21 mouse cellular contexts compared by ENCODE assay signal in the genomic region with DNA sequence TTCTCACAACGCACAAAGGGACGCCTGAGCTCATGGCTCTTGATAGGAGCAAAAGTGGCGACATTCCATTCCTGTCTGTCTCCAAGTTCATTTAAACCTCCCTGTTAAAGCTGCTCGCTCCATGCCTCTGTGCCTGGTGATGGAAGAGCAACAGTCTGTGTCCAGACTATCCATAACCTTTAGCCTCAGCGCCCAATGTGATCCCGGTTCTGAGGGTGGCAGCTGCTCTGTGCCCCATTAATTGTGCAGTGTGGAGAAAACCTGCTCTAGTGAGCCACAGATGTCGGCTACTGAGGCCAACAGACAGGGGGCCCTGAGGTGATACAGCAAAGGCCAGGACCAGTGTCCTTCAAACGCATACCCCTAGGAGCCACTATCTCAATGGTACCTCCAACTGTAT. TPM values are rescaled to one million over a fixed set of nuclear protein-coding genes. Genes with fewer than 3 reads are reported as not detected.
DNase-seq lines count a peak whose midpoint lies in the region; ATAC-seq lines count a peak whose summit lies in the region.
"Had no signal": no experiment of that assay in that cellular context is flagged by ENCODE, and none has a peak within 500 bp of the region (broad histone marks: within the 10 kb centered on the region; RNA-seq: fewer than 3 reads in every experiment).

No protein-coding gene starts in this region.

- H3K4me1 ChIP-seq in heart, embryonic 11.5 days (ENCODE audit: control insufficient read depth, insufficient read depth, low read length): peaks cover 23% of the 10 kb centered on the region
- H3K4me1 ChIP-seq in hindbrain, embryonic 10.5 days (replicated peaks): peaks cover 15% of the 10 kb centered on the region; the same call in 1 of the 2 replicates
- H3K4me1 ChIP-seq in hindbrain, embryonic 12.5 days: peaks cover 5% of the 10 kb centered on the region; the same call in 1 of the 2 replicates
- H3K4me1 ChIP-seq in midbrain, embryonic 14.5 days (ENCODE audit: control insufficient read depth, insufficient read depth, low read length): no peaks in the 10 kb centered on the region
- no peaks in the 10 kb centered on the region for H3K4me1 ChIP-seq in midbrain, embryonic 15.5 days
- peaks cover 13% of the 10 kb centered on the region for H3K4me1 ChIP-seq in stomach, embryonic 16.5 days (ENCODE audit: control insufficient read depth, insufficient read depth, low read length)
- H3K4me1 ChIP-seq: embryonic facial prominence, embryonic 10.5 days; forebrain, embryonic 13.5 days had no signal

- peak overlapping the region; percentile 62 for H3K27ac ChIP-seq in heart, embryonic 11.5 days (ENCODE audit: low read depth, low read length)
- H3K27ac ChIP-seq in hindbrain, embryonic 10.5 days: 0 out of 2 replicates have a peak overlapping the region, but pooled peaks have one; percentile 12
- H3K27ac ChIP-seq in hindbrain, embryonic 12.5 days: no peak overlapping the region
- H3K27ac ChIP-seq in midbrain, embryonic 14.5 days (replicated peaks; ENCODE audit: low read depth, low read length): 0 out of 2 replicates have a peak overlapping the region, but pooled peaks have one; percentile 20
- no peak overlapping the region for H3K27ac ChIP-seq in midbrain, embryonic 15.5 days
- H3K27ac ChIP-seq in stomach, embryonic 16.5 days (ENCODE audit: low read length): peak overlapping the region; percentile 35; the same call in 1 of the 2 replicates
- H3K27ac ChIP-seq: embryonic facial prominence, embryonic 10.5 days; forebrain, embryonic 13.5 days; left cerebral cortex, adult 2 months; limb, embryonic 10.5 days; neural tube, embryonic 13.5 days had no signal

- no peak for ATAC-seq in heart, embryonic 11.5 days (replicated peaks; ENCODE audit: insufficient number of reproducible peaks, low FRiP score, low TSS enrichment)
- no peak for ATAC-seq in hindbrain, embryonic 12.5 days (ENCODE audit: low FRiP score)
- no peak for ATAC-seq in midbrain, embryonic 14.5 days (ENCODE audit: low FRiP score, low TSS enrichment)
- no peak for ATAC-seq in midbrain, embryonic 15.5 days (replicated peaks)
- ATAC-seq in stomach, embryonic 16.5 days (ENCODE audit: insufficient read depth, low FRiP score): no peak
- ATAC-seq: forebrain, embryonic 13.5 days; hindbrain, embryonic 16.5 days had no signal

- 35% methylated on average over 8 of the region's 8 CpGs for WGBS in heart, embryonic 11.5 days (ENCODE audit: insufficient replicate concordance)
- 79% methylated on average over 8 of the region's 8 CpGs for WGBS in hindbrain, embryonic 10.5 days
- WGBS in hindbrain, embryonic 12.5 days: 73% methylated on average over 8 of the region's 8 CpGs
- 78% methylated on average over 8 of the region's 8 CpGs for WGBS in midbrain, embryonic 14.5 days
- WGBS in midbrain, embryonic 15.5 days: 75% methylated on average over 8 of the region's 8 CpGs
- WGBS in stomach, embryonic 16.5 days: 53% methylated on average over 8 of the region's 8 CpGs

- DNase-seq in heart, adult 9 months (ENCODE audit: low spot score in 2 of 2): no peak
- DNase-seq in hindbrain, embryonic 10.5 days (ENCODE audit: low spot score): no peak
- no peak for DNase-seq in midbrain, embryonic 14.5 days
- DNase-seq: adrenal gland, postnatal 25 days; B cell, adult 2 months; cerebellum, adult 11 months; cerebellum, postnatal 14 days; heart, adult 11 months; lung, adult 18-20 months; lung, postnatal 14 days; right cerebral cortex, postnatal 25 days had no signal

- H3K4me2 ChIP-seq in heart, embryonic 11.5 days: peak overlapping the region; percentile 20
- H3K4me2 ChIP-seq in hindbrain, embryonic 12.5 days (replicated peaks): no peak overlapping the region
- no peak overlapping the region for H3K4me2 ChIP-seq in midbrain, embryonic 14.5 days (ENCODE audit: low read length)
- no peak overlapping the region for H3K4me2 ChIP-seq in midbrain, embryonic 15.5 days
- no peak overlapping the region for H3K4me2 ChIP-seq in stomach, embryonic 16.5 days (ENCODE audit: low read depth, low read length)
- H3K4me2 ChIP-seq: forebrain, embryonic 13.5 days; neural tube, embryonic 13.5 days had no signal

- no peak overlapping the region for H3K4me3 ChIP-seq in heart, embryonic 11.5 days (ENCODE audit: low read depth, low read length)
- H3K4me3 ChIP-seq in hindbrain, embryonic 10.5 days: no peak overlapping the region
- H3K4me3 ChIP-seq in hindbrain, embryonic 12.5 days: no peak overlapping the region
- H3K4me3 ChIP-seq in midbrain, embryonic 14.5 days (replicated peaks; ENCODE audit: low read depth, low read length): no peak overlapping the region
- no peak overlapping the region for H3K4me3 ChIP-seq in midbrain, embryonic 15.5 days
- no peak overlapping the region for H3K4me3 ChIP-seq in stomach, embryonic 16.5 days (replicated peaks; ENCODE audit: low read length)
- H3K4me3 ChIP-seq: embryonic facial prominence, embryonic 10.5 days; forebrain, embryonic 13.5 days; left cerebral cortex, adult 2 months; limb, embryonic 10.5 days; neural tube, embryonic 13.5 days had no signal

- no peaks in the 10 kb centered on the region for H3K36me3 ChIP-seq in heart, embryonic 11.5 days (ENCODE audit: control insufficient read depth, insufficient read depth, low read length)
- H3K36me3 ChIP-seq in hindbrain, embryonic 10.5 days: no peaks in the 10 kb centered on the region
- H3K36me3 ChIP-seq in hindbrain, embryonic 12.5 days: peaks cover 30% of the 10 kb centered on the region
- peaks cover 60% of the 10 kb centered on the region for H3K36me3 ChIP-seq in midbrain, embryonic 14.5 days (ENCODE audit: control insufficient read depth, insufficient read depth, low read length)
- H3K36me3 ChIP-seq in midbrain, embryonic 15.5 days (replicated peaks): peaks cover 13% of the 10 kb centered on the region; the same call in 1 of the 2 replicates
- H3K36me3 ChIP-seq in stomach, embryonic 16.5 days (ENCODE audit: control insufficient read depth, insufficient read depth, low read length): no peaks in the 10 kb centered on the region
- H3K36me3 ChIP-seq: limb, embryonic 10.5 days had no signal

- H3K27me3 ChIP-seq in heart, embryonic 11.5 days (ENCODE audit: control insufficient read depth, insufficient read depth, low read length): no peaks in the 10 kb centered on the region
- H3K27me3 ChIP-seq in hindbrain, embryonic 10.5 days (ENCODE audit: insufficient read depth, poor library complexity, severe bottlenecking): no peaks in the 10 kb centered on the region
- no peaks in the 10 kb centered on the region for H3K27me3 ChIP-seq in hindbrain, embryonic 12.5 days
- H3K27me3 ChIP-seq in midbrain, embryonic 14.5 days (ENCODE audit: control insufficient read depth, insufficient read depth, low read length): no peaks in the 10 kb centered on the region
- no peaks in the 10 kb centered on the region for H3K27me3 ChIP-seq in midbrain, embryonic 15.5 days (replicated peaks)
- H3K27me3 ChIP-seq in stomach, embryonic 16.5 days (ENCODE audit: control insufficient read depth, insufficient read depth, low read length): no peaks in the 10 kb centered on the region
- H3K27me3 ChIP-seq: forebrain, embryonic 13.5 days; neural tube, embryonic 13.5 days had no signal

- H3K9ac ChIP-seq in heart, embryonic 11.5 days (ENCODE audit: low read depth, low read length): no peak overlapping the region
- no peak overlapping the region for H3K9ac ChIP-seq in hindbrain, embryonic 12.5 days
- H3K9ac ChIP-seq in midbrain, embryonic 14.5 days (replicated peaks; ENCODE audit: low read length): no peak overlapping the region
- no peak overlapping the region for H3K9ac ChIP-seq in midbrain, embryonic 15.5 days
- H3K9ac ChIP-seq in stomach, embryonic 16.5 days (ENCODE audit: low read length): no peak overlapping the region
- H3K9ac ChIP-seq: forebrain, embryonic 13.5 days; neural tube, embryonic 13.5 days had no signal

- H3K9me3 ChIP-seq in heart, embryonic 11.5 days (replicated peaks; ENCODE audit: control insufficient read depth, low read length): no peaks in the 10 kb centered on the region
- no peaks in the 10 kb centered on the region for H3K9me3 ChIP-seq in hindbrain, embryonic 10.5 days
- H3K9me3 ChIP-seq in hindbrain, embryonic 12.5 days (replicated peaks): no peaks in the 10 kb centered on the region
- no peaks in the 10 kb centered on the region for H3K9me3 ChIP-seq in midbrain, embryonic 14.5 days (ENCODE audit: control insufficient read depth, low read length)
- no peaks in the 10 kb centered on the region for H3K9me3 ChIP-seq in midbrain, embryonic 15.5 days
- no peaks in the 10 kb centered on the region for H3K9me3 ChIP-seq in stomach, embryonic 16.5 days (replicated peaks; ENCODE audit: control insufficient read depth, low read length)
- H3K9me3 ChIP-seq: embryonic facial prominence, embryonic 10.5 days; forebrain, embryonic 13.5 days; limb, embryonic 10.5 days; neural tube, embryonic 13.5 days had no signal

RNA-seq across cellular contexts. Expression of gene Coa5, which starts 30.2 kb away (rescaled TPM):
- polyA plus RNA-seq in heart, embryonic 11.5 days (2014; fragmentation: Nextera tagmentation; extraction: Ambion mirVana): 84.2 and 86.8 TPM in 2 replicates
- polyA plus RNA-seq in hindbrain, embryonic 10.5 days (2016; fragmentation: Nextera tagmentation; extraction: Ambion mirVana): 42.8 and 58.0 TPM in 2 replicates
- polyA plus RNA-seq in hindbrain, embryonic 12.5 days (2016; fragmentation: Nextera tagmentation; extraction: Ambion mirVana): 52.3 and 53.5 TPM in 2 replicates
- 59.4 and 73.9 TPM in 2 replicates for polyA plus RNA-seq in midbrain, embryonic 14.5 days (2014; fragmentation: Nextera tagmentation; extraction: Ambion mirVana)
- 65.6 and 67.6 TPM in 2 replicates for polyA plus RNA-seq in midbrain, embryonic 15.5 days (2015; fragmentation: Nextera tagmentation; extraction: Ambion mirVana)
- 47.7 and 52.3 TPM in 2 replicates for polyA plus RNA-seq in stomach, embryonic 16.5 days (2015; fragmentation: Nextera tagmentation; extraction: Ambion mirVana)

RNA-seq across cellular contexts. Expression of gene Unc50, which starts 30.2 kb away (rescaled TPM):
- 82.5 and 88.1 TPM in 2 replicates for polyA plus RNA-seq in heart, embryonic 11.5 days (2014; fragmentation: Nextera tagmentation; extraction: Ambion mirVana)
- 108 and 111 TPM in 2 replicates for polyA plus RNA-seq in hindbrain, embryonic 10.5 days (2016; fragmentation: Nextera tagmentation; extraction: Ambion mirVana)
- 113 and 114 TPM in 2 replicates for polyA plus RNA-seq in hindbrain, embryonic 12.5 days (2016; fragmentation: Nextera tagmentation; extraction: Ambion mirVana)
- 130 and 137 TPM in 2 replicates for polyA plus RNA-seq in midbrain, embryonic 14.5 days (2014; fragmentation: Nextera tagmentation; extraction: Ambion mirVana)
- polyA plus RNA-seq in midbrain, embryonic 15.5 days (2015; fragmentation: Nextera tagmentation; extraction: Ambion mirVana): 117 and 121 TPM in 2 replicates
- polyA plus RNA-seq in stomach, embryonic 16.5 days (2015; fragmentation: Nextera tagmentation; extraction: Ambion mirVana): 123 and 131 TPM in 2 replicates

Comparison
In these comparisons a context has a peak if more than half of its experiments do, and no peak if none do; other contexts are left out.
1. H3K27ac ChIP-seq: peak in heart, embryonic 11.5 days (single experiment), hindbrain, embryonic 10.5 days (single experiment), midbrain, embryonic 14.5 days (single experiment) and stomach, embryonic 16.5 days (single experiment); none in hindbrain, embryonic 12.5 days (single experiment) and midbrain, embryonic 15.5 days (single experiment).